Mouse (Mus musculus): ENCODE measurements around the gene Fat1. TPM values are rescaled to one million over a fixed set of nuclear protein-coding genes. Genes with fewer than 3 reads are reported as not detected.

Gene Fat1
- polyA plus RNA-seq, 1 experiment = under 0.01 TPM

- no peak overlapping the region for H3K4me3 ChIP-seq (replicated peaks)
- no peaks in the 10 kb centered on the region for H3K4me1 ChIP-seq (ENCODE audit: control insufficient read depth)
- peaks cover 6% of the 10 kb centered on the region; the same call in 1 of the 2 replicates for H3K36me3 ChIP-seq (ENCODE audit: control insufficient read depth)
- peaks cover 54% of the 10 kb centered on the region for H3K9me3 ChIP-seq (ENCODE audit: control insufficient read depth, low read length)
- TF ChIP-seq TAL1 (IDR thresholded peaks at IDR 0.05; ENCODE audit: low read length) (no peak), GATA1 (IDR thresholded peaks at IDR 0.05; ENCODE audit: low read length) (no peak)
- no peaks in the 10 kb centered on the region for H3K27me3 ChIP-seq (ENCODE audit: control insufficient read depth)
These were observed 13.3 kb downstream of the Fat1 start for GRCm38 (mm10) chr8:44948597-44948996.

DNA sequence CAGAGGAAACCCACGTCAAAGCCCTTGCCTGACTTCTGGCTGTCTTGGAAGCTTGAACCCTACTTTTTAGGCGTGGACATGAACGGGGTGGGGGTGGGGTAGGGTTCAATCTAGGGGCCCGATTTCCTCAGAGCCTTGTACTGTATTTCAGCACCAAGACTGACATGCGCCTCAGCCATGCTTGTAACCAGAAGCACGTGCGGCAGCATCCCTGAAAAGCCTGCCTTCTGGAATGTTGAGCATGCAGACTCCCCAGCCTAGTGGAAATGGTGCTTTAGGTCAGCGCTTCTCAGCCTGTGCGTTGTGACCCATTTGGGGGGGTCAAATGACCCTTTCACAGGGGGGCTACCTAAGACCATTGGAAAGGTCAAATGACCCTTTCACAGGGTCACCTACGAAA, 25.2 kb downstream of the Fat1 start:
- peaks cover 22% of the 10 kb centered on the region for H3K9me3 ChIP-seq (ENCODE audit: control insufficient read depth, low read length)

GRCm38 (mm10) chr8:44960906-44961305, 25.7 kb downstream of the Fat1 start:
- H3K9me3 ChIP-seq (ENCODE audit: control insufficient read depth, low read length) = peaks cover 22% of the 10 kb centered on the region
- no peak overlapping the region for H3K4me3 ChIP-seq (replicated peaks)
- no peaks in the 10 kb centered on the region for H3K27me3 ChIP-seq (ENCODE audit: control insufficient read depth)
- H3K36me3 ChIP-seq (ENCODE audit: control insufficient read depth) = no peaks in the 10 kb centered on the region
- H3K4me1 ChIP-seq (ENCODE audit: control insufficient read depth) = no peaks in the 10 kb centered on the region
- no peak for TF ChIP-seq TAL1 (IDR thresholded peaks at IDR 0.05; ENCODE audit: low read length)
- no peak for TF ChIP-seq GATA1 (IDR thresholded peaks at IDR 0.05; ENCODE audit: low read length)

More for the DNA sequence above, 25.2 kb downstream of the Fat1 start:
- no peaks in the 10 kb centered on the region for H3K27me3 ChIP-seq (ENCODE audit: control insufficient read depth)
- no peaks in the 10 kb centered on the region for H3K4me1 ChIP-seq (ENCODE audit: control insufficient read depth)
- no peaks in the 10 kb centered on the region for H3K36me3 ChIP-seq (ENCODE audit: control insufficient read depth)
- TF ChIP-seq TAL1 (IDR thresholded peaks at IDR 0.05; ENCODE audit: low read length) = no peak
- no peak for TF ChIP-seq GATA1 (IDR thresholded peaks at IDR 0.05; ENCODE audit: low read length)
- H3K4me3 ChIP-seq (replicated peaks) = no peak overlapping the region

GRCm38 (mm10) chr8:44961492-44961891, 26.2 kb downstream of the Fat1 start:
- Histone ChIP-seq H3K4me1 (ENCODE audit: control insufficient read depth) (no peaks in the 10 kb centered on the region), H3K36me3 (ENCODE audit: control insufficient read depth) (no peaks in the 10 kb centered on the region)

DNA sequence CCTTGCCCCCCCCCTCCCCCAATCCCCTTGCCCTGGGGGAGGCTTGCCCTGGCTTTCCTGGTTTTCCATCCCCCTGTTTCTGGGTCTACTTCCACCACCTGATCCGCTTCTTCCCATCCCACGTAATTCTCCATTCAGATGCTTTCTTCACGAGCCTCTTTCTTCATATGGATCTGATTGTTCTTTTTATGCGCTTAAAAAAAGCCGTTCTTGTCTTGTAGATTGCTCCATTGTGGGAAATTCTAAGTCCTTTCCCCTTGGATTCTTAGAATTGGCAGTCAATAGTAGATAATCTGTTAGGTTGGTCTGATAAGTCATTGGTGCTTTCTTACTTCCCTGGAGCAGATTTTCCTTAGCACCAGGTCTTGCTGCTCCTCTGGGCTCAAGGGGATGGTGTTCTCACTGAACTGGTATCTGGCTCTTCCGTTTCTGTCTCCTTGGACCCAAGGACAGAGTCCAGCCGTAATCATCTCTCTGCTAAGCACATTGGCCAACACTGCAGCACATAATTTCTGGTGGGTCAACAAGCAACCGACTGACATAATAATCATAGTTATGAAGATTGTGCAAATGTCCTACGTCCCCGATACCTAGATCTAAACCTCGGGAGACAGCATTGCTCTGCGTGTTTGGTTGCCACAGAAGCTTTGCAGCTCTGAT, 27.5 kb downstream of the Fat1 start:
- H3K4me1 ChIP-seq (ENCODE audit: control insufficient read depth) = no peaks in the 10 kb centered on the region
- H3K27me3 ChIP-seq (ENCODE audit: control insufficient read depth) = no peaks in the 10 kb centered on the region
- H3K4me3 ChIP-seq (replicated peaks) = no peak overlapping the region
- TF ChIP-seq TAL1 (IDR thresholded peaks at IDR 0.05; ENCODE audit: low read length) (no peak), GATA1 (IDR thresholded peaks at IDR 0.05; ENCODE audit: low read length) (no peak)
- H3K9me3 ChIP-seq (ENCODE audit: control insufficient read depth, low read length) = peaks cover 21% of the 10 kb centered on the region
- H3K36me3 ChIP-seq (ENCODE audit: control insufficient read depth) = no peaks in the 10 kb centered on the region

More at GRCm38 (mm10) chr8:44961492-44961891, 26.2 kb downstream of the Fat1 start:
- H3K9me3 ChIP-seq (ENCODE audit: control insufficient read depth, low read length) = peaks cover 22% of the 10 kb centered on the region
- no peaks in the 10 kb centered on the region for H3K27me3 ChIP-seq (ENCODE audit: control insufficient read depth)
- H3K4me3 ChIP-seq (replicated peaks) = no peak overlapping the region
- TF ChIP-seq TAL1 (IDR thresholded peaks at IDR 0.05; ENCODE audit: low read length) = no peak
- TF ChIP-seq GATA1 (IDR thresholded peaks at IDR 0.05; ENCODE audit: low read length) = no peak

DNA sequence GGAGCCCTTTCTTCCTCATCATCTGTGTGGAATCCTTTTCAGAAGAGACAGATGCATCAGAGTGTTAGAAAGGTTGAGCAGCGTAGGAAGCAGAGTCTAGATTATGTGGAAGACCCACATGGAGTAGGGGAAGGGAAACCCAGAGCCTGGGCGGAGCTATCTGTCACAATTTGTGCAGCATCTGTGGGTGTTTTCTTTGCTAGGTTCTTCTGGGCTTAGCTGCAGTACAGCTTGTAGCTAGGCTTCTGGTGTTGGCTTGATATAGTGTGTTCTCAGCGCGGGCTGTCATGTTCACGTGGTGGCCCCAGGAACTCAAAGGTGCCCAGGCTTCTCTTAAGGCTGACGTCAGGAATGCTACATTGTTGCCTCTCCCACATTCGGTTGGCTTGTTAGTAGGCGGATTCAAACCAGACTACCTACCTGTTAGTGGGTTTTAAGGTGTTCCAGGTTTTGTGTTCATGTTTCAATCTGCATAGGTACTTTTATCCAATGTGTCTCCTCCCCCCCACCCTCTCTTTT, 32.3 kb downstream of the Fat1 start:
- Histone ChIP-seq H3K36me3 (ENCODE audit: control insufficient read depth) (no peaks in the 10 kb centered on the region), H3K27me3 (ENCODE audit: control insufficient read depth) (0 out of 2 replicates have a peak, but pooled peaks cover 2% of the 10 kb centered on the region), H3K9me3 (ENCODE audit: control insufficient read depth, low read length) (peaks cover 10% of the 10 kb centered on the region; the same call in 1 of the 2 replicates), H3K4me3 (replicated peaks) (no peak overlapping the region), H3K4me1 (ENCODE audit: control insufficient read depth) (no peaks in the 10 kb centered on the region)
- no peak for TF ChIP-seq TAL1 (IDR thresholded peaks at IDR 0.05; ENCODE audit: low read length)
- no peak for TF ChIP-seq GATA1 (IDR thresholded peaks at IDR 0.05; ENCODE audit: low read length)

DNA sequence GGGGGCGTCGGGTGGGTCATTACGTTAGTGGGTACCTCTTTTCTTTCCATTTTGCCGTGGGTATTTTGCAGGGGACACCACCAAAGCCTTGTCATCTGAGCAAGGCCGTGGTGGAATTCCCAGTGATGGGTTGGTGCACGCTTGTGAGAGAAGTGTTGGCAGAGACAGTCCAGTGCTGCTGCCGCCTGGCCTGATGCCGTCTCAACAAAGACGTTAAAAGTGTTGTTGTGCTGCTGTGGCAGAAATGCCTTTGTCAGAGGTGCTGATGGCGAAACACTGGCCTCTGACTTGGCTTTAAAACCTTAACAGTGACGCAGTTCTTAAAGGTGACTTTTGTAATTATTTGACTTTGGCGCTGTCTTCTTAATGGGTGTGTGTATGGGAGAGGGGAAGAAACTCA, 34.8 kb downstream of the Fat1 start:
- H3K9me3 ChIP-seq (ENCODE audit: control insufficient read depth, low read length) = peaks cover 7% of the 10 kb centered on the region; the same call in 1 of the 2 replicates
- H3K27me3 ChIP-seq (ENCODE audit: control insufficient read depth) = 0 out of 2 replicates have a peak, but pooled peaks cover 2% of the 10 kb centered on the region
- no peaks in the 10 kb centered on the region for H3K4me1 ChIP-seq (ENCODE audit: control insufficient read depth)
- no peak overlapping the region for H3K4me3 ChIP-seq (replicated peaks)
- no peak for TF ChIP-seq GATA1 (IDR thresholded peaks at IDR 0.05; ENCODE audit: low read length)
- TF ChIP-seq TAL1 (IDR thresholded peaks at IDR 0.05; ENCODE audit: low read length) = no peak
- H3K36me3 ChIP-seq (ENCODE audit: control insufficient read depth) = no peaks in the 10 kb centered on the region

DNA sequence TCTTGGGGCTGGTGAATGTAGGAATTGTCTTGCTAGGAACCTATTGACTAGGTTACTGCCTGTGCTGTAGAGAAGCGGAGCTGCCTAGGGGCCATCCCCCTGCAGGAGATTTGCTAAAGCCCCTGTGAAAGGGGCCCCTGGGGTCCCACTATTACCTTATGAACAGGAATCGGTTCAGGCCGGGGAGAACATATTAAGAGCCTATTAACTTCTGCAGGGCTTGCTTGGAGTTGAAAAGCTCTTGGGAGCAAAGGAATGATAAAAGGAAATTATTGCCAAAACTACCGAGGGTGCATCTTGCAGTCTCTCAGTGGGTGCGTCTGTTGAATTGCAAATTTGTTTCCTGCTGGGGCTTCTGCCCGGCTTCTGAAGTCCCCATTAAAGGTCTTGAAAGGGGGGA, 36.1 kb downstream of the Fat1 start:
- no peaks in the 10 kb centered on the region for H3K4me1 ChIP-seq (ENCODE audit: control insufficient read depth)
- H3K36me3 ChIP-seq (ENCODE audit: control insufficient read depth) = no peaks in the 10 kb centered on the region
- H3K27me3 ChIP-seq (ENCODE audit: control insufficient read depth) = 0 out of 2 replicates have a peak, but pooled peaks cover 2% of the 10 kb centered on the region
- H3K4me3 ChIP-seq (replicated peaks) = no peak overlapping the region
- H3K9me3 ChIP-seq (ENCODE audit: control insufficient read depth, low read length) = peaks cover 5% of the 10 kb centered on the region; the same call in 1 of the 2 replicates
- no peak for TF ChIP-seq GATA1 (IDR thresholded peaks at IDR 0.05; ENCODE audit: low read length)
- no peak for TF ChIP-seq TAL1 (IDR thresholded peaks at IDR 0.05; ENCODE audit: low read length)

- Histone ChIP-seq H3K4me3 (replicated peaks) (no peak overlapping the region), H3K9me3 (ENCODE audit: control insufficient read depth, low read length) (peaks cover 10% of the 10 kb centered on the region), H3K4me1 (ENCODE audit: control insufficient read depth) (no peaks in the 10 kb centered on the region), H3K27me3 (ENCODE audit: control insufficient read depth) (0 out of 2 replicates have a peak, but pooled peaks cover 2% of the 10 kb centered on the region), H3K36me3 (ENCODE audit: control insufficient read depth) (no peaks in the 10 kb centered on the region)
- TF ChIP-seq TAL1 (IDR thresholded peaks at IDR 0.05; ENCODE audit: low read length) (no peak), GATA1 (IDR thresholded peaks at IDR 0.05; ENCODE audit: low read length) (no peak)
These were observed 36.7 kb downstream of the Fat1 start for GRCm38 (mm10) chr8:44971964-44972363.

All from erythroblast, embryonic 14.5 days (primary cell).